Mouse (Mus musculus) midbrain, embryonic 11.5 days (tissue): Measurements from ENCODE around the gene Ppp1r16b. TPM values are rescaled to one million over a fixed set of nuclear protein-coding genes. Genes with fewer than 3 reads are reported as not detected.
A peak's percentile ranks its signal among the peaks of the same experiment; 100 is the strongest.

Source experiments
- ATAC-seq: fragments of 200-750 bp; cut with Nextera tagmentation; 2 replicates; pipeline ENCODE4 v1.8.0; 2017; ENCODE audit warnings: moderate TSS enrichment, moderate library complexity; ENCODE audit not compliant: low FRiP score
- DNase-seq: peaks from one replicate; pipeline ENCODE4 v3.0.0; 2015; ENCODE audit warnings: low spot score; ENCODE audit errors: missing footprints
- H3K27ac ChIP-seq: fragments of 300-500 bp; sonication (generic); 2 replicates; pipeline ENCODE4 v1.5.1; 2014; ENCODE audit warnings: low read depth, low read length
- H3K27me3 ChIP-seq: fragments of 300-500 bp; sonication (generic); 2 replicates; pipeline ENCODE4 v1.6.1; 2014; ENCODE audit warnings: mild to moderate bottlenecking, low read length, moderate library complexity, mixed read lengths; ENCODE audit not compliant: control insufficient read depth, insufficient read depth
- H3K36me3 ChIP-seq: fragments of 300-500 bp; sonication (generic); 2 replicates; pipeline ENCODE4 v1.6.1; 2014; ENCODE audit warnings: mild to moderate bottlenecking, low read length, moderate library complexity, mixed read lengths; ENCODE audit not compliant: control insufficient read depth, insufficient read depth
- H3K4me1 ChIP-seq: fragments of 300-500 bp; sonication (generic); 2 replicates; pipeline ENCODE4 v1.6.1; 2014; ENCODE audit warnings: low read length; ENCODE audit not compliant: control insufficient read depth, insufficient read depth
- H3K4me2 ChIP-seq: fragments of 300-500 bp; sonication (generic); 2 replicates; pipeline ENCODE4 v1.6.1; 2014; ENCODE audit warnings: mild to moderate bottlenecking, moderate library complexity
- H3K4me3 ChIP-seq: fragments of 300-500 bp; sonication (generic); 2 replicates; pipeline ENCODE4 v1.5.1; 2014; ENCODE audit warnings: low read depth, low read length
- H3K9ac ChIP-seq: fragments of 300-500 bp; sonication (generic); 2 replicates; pipeline ENCODE4 v1.6.1; 2014; ENCODE audit warnings: low read length
- H3K9me3 ChIP-seq: fragments of 300-500 bp; sonication (generic); 2 replicates; pipeline ENCODE4 v1.6.1; 2016; ENCODE audit warnings: low read length; ENCODE audit not compliant: control insufficient read depth
- WGBS: fragments of 180-500 bp; shearing (Covaris S2); extraction: QIAGEN DNeasy Blood & Tissue Kit; methylation state at CpG from one replicate; pipeline ENCODE4 v1.1.7; 2014; 5-methylcytosine and 5-hydroxymethylcytosine counted together
- polyA plus RNA-seq: library from polyadenylated mRNA; unstranded; fragments of >200 nt; fragmentation: Nextera tagmentation; extraction: Ambion mirVana; gene quantifications from 2 replicates; pipeline ENCODE4 v1.2.1, GENCODE M21; 2014

Ppp1r16b gene
- polyA plus RNA-seq, 1 experiment from 2014 or later = 3.2 TPM

DNA sequence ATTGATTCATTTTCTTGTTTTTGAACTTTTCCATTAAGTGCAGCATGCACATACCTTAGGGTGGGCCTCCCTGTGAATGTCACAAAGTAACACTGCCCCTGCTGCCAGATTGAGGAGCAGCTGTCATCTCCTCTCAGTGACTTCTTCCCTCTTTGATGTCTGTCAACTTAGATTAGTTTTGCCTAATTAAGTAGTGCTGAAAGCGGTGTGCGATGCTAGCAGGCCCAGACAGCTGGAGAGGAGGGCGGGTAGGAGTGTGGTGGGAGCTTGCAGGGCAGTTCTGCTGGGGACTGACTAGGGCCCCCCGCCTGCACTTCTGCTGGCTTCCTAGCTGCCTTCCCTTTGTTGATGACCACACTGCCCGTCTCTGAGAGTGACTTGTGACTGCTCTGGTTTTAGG lies 33.3 kb upstream of the Ppp1r16b start:
- H3K27me3 ChIP-seq = no peaks in the 10 kb centered on the region
- DNase-seq = no peak
- no peak overlapping the region for H3K9ac ChIP-seq
- no peak overlapping the region for H3K27ac ChIP-seq
- H3K4me2 ChIP-seq = no peak overlapping the region
- H3K36me3 ChIP-seq = peaks cover 36% of the 10 kb centered on the region
- no peak for ATAC-seq
- no peak overlapping the region for H3K4me3 ChIP-seq
- no peaks in the 10 kb centered on the region for H3K4me1 ChIP-seq
- H3K9me3 ChIP-seq = no peaks in the 10 kb centered on the region
- 82% methylated on average over 5 of the region's 5 CpGs for WGBS

DNA sequence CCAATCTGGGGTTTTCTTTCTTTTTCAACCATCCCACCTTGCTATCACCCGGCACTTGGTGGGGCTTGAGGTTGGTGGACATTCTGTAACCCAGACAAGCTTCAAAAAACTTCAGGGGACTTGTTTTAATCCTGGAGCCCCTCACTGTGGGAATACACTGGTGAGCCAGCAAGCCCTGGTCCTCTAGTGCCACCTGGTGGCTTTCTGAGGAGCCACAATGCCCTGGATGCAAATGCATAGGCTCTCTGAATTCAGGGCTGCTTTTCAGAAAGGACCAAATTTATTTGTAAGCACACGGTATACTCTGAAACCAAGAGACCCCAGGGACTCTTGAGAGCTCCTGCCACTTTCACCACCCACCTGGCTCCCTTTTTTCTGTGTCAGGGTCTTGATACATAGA lies 23.3 kb upstream of the Ppp1r16b start:
- WGBS = 19% methylated on average over 2 of the region's 2 CpGs

DNA sequence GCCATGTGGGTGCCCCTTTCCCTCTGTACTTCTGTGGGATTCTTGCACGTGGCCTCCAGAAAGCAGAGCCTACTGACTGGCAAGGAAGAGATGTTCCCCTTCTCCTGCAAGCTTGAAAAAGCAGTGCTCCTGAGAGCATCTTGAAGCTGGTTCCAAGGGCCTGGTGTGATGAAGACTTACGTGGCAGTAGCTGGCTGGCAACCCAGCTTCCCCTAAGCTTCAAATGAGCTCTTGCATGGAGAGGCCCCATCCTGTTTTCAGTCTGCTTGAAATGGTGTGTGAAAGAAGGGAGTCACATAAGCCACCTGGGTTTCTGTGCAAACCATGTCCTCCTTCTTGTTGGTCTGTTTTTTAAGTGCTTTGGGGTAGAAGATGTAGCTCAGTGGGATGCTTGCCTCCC lies 22.6 kb upstream of the Ppp1r16b start:
- Histone ChIP-seq H3K36me3 (peaks cover 6% of the 10 kb centered on the region; the same call in 1 of the 2 replicates), H3K27me3 (no peaks in the 10 kb centered on the region), H3K4me1 (no peaks in the 10 kb centered on the region), H3K9ac (no peak overlapping the region), H3K4me3 (no peak overlapping the region), H3K4me2 (no peak overlapping the region), H3K9me3 (no peaks in the 10 kb centered on the region), H3K27ac (no peak overlapping the region)
- WGBS = 91% methylated on average over 2 of the region's 2 CpGs
- DNase-seq (no peak), ATAC-seq (no peak)

More for the DNA sequence above, 23.3 kb upstream of the Ppp1r16b start:
- peaks cover 7% of the 10 kb centered on the region; the same call in 1 of the 2 replicates for H3K36me3 ChIP-seq
- no peaks in the 10 kb centered on the region for H3K9me3 ChIP-seq
- no peaks in the 10 kb centered on the region for H3K4me1 ChIP-seq
- DNase-seq (peak; percentile 93), ATAC-seq (no peak)
- H3K27ac ChIP-seq = no peak overlapping the region
- no peak overlapping the region for H3K9ac ChIP-seq
- H3K4me2 ChIP-seq = no peak overlapping the region
- H3K4me3 ChIP-seq = no peak overlapping the region
- H3K27me3 ChIP-seq = no peaks in the 10 kb centered on the region

DNA sequence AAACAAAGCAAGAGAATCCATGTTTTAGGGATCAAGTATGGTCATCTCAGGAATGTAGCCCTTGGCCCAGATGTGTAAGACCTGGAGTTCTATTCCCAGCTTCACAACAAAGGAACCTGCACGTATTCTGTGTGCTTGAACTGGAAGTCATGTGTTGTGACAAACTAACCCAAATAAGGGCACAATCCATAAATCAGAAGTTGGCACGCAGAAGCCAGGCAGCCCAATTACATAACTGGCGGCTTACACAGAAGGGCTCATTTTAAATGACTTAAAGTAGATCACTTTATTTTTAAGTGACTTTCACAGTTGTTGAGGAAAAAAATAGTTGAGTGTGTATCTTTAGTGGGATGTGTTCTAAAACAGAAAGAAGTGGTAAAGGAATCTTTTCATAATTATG lies 21.4 kb upstream of the Ppp1r16b start:
- H3K27ac ChIP-seq = no peak overlapping the region
- no peaks in the 10 kb centered on the region for H3K4me1 ChIP-seq
- 88% methylated on average over 3 of the region's 3 CpGs for WGBS
- H3K4me2 ChIP-seq = no peak overlapping the region
- no peaks in the 10 kb centered on the region for H3K27me3 ChIP-seq
- no peak for ATAC-seq
- no peak for DNase-seq
- H3K36me3 ChIP-seq = no peaks in the 10 kb centered on the region
- no peak overlapping the region for H3K4me3 ChIP-seq
- H3K9me3 ChIP-seq = no peaks in the 10 kb centered on the region
- H3K9ac ChIP-seq = no peak overlapping the region

DNA sequence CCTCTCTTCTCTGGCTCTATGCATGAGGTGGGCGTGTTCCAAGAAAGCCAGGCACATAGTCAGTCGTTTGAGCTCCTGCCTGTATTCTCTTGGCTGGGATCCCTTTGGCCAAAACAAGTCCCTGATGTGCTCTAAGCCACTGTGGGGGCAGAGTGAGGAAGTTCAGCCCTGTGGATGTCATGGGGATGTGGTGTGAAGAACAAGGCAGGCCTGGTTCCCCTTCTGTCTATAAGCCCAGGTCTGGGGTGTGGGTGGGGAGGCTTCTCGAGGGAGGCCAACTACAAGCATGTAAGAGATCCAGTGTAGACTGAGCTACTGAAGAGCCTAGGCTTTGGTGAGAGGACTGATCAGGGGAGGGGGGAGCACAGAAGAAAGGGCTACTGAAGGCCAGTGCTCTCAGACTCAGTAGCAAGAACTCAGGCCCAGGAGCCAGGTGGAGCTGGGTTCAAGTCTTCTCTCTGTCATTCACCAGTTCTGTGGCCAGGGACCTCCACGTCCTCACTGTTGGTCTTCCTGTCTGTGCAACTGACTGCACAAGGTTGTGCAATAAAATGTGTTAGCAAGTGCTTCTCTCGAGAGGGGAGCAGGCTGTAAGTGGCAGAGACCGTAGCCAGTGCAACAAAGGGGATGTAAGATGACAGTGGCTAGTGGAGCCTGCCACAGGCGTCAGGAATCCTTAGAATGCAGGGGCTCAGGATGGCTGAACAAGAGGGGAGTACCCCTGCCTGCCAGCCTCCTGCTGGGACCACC lies 13.9 kb upstream of the Ppp1r16b start:
- no peaks in the 10 kb centered on the region for H3K27me3 ChIP-seq
- DNase-seq (no peak), ATAC-seq (no peak)
- no peak overlapping the region for H3K4me2 ChIP-seq
- H3K4me3 ChIP-seq = no peak overlapping the region
- no peaks in the 10 kb centered on the region for H3K9me3 ChIP-seq
- 48% methylated on average over 7 of the region's 7 CpGs for WGBS
- H3K9ac ChIP-seq = no peak overlapping the region
- H3K36me3 ChIP-seq = no peaks in the 10 kb centered on the region
- no peaks in the 10 kb centered on the region for H3K4me1 ChIP-seq
- no peak overlapping the region for H3K27ac ChIP-seq

DNA sequence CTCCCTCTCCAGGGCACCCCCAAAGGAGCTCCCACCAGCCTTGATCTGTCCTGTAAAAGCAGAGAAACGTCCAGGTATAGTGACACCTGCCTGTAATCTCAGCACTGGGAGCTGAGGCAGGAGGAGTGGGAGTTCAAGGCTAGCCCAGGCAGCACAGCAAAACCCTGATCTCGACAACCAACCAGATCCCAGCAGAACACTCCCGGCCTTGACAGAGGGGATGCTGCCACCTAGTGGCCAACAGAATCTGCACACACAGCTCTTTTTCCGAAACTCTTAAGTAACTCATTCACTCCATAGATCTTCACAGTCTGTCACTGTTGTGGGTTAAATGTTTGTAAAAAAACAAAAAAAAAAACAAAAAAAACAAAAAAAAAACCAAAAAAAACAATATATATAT lies 12.2 kb upstream of the Ppp1r16b start:
- 7% methylated on average over 4 of the region's 4 CpGs for WGBS
- no peak overlapping the region for H3K27ac ChIP-seq
- no peaks in the 10 kb centered on the region for H3K27me3 ChIP-seq
- DNase-seq (peak; percentile 96), ATAC-seq (peak; percentile 63; the same call in 1 of the 2 replicates)
- H3K36me3 ChIP-seq = no peaks in the 10 kb centered on the region
- H3K9me3 ChIP-seq = no peaks in the 10 kb centered on the region
- H3K4me1 ChIP-seq = no peaks in the 10 kb centered on the region
- H3K4me3 ChIP-seq = no peak overlapping the region
- H3K4me2 ChIP-seq = no peak overlapping the region
- H3K9ac ChIP-seq = no peak overlapping the region

DNA sequence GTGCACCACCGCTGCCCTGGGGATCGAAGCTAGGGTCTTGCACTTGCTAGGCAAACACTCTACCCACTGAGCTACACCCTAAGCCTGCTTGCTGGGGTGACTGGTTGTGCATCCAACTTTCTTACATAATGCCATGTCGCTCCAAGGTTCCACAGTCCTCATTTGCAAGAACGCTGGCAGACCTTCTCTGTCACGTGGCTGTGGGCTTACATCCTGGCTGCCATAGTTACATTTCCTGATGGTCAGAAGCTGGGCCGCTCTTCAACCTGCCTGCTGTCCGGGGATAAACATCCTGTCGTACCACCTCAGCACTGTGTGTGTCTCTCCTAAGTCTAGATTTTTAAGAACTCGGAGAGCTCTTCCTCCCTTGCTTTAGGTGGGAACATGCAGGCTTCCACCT lies 10.5 kb upstream of the Ppp1r16b start:
- 83% methylated on average over 9 of the region's 9 CpGs for WGBS
- H3K27ac ChIP-seq = no peak overlapping the region
- DNase-seq (no peak), ATAC-seq (no peak)
- no peaks in the 10 kb centered on the region for H3K27me3 ChIP-seq
- no peaks in the 10 kb centered on the region for H3K4me1 ChIP-seq
- H3K4me3 ChIP-seq = no peak overlapping the region
- H3K4me2 ChIP-seq = no peak overlapping the region
- no peaks in the 10 kb centered on the region for H3K9me3 ChIP-seq
- no peak overlapping the region for H3K9ac ChIP-seq
- no peaks in the 10 kb centered on the region for H3K36me3 ChIP-seq

DNA sequence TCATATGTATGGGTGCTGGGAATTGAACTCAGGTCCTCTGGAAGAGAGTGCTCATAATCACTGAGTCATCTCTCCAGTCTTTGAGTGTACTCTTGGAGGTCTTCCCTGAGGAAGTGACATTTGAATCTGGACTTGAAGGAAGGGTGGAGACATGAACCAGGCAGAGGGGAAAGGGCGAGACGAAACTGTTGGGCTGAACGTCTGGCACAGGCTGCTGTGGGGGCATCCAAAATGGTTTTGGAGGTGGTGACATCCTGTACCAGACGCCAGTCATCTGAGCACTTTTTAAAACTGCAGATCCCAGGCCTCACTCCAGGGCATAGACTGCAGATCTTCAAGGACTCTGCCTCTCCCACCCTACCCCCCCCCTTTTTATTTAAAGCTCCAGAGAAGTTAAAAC lies 9.4 kb upstream of the Ppp1r16b start:
- whole genome bisulfite sequencing = 84% methylated on average over 4 of the region's 4 CpGs
- no peaks in the 10 kb centered on the region for H3K36me3 ChIP-seq

DNA sequence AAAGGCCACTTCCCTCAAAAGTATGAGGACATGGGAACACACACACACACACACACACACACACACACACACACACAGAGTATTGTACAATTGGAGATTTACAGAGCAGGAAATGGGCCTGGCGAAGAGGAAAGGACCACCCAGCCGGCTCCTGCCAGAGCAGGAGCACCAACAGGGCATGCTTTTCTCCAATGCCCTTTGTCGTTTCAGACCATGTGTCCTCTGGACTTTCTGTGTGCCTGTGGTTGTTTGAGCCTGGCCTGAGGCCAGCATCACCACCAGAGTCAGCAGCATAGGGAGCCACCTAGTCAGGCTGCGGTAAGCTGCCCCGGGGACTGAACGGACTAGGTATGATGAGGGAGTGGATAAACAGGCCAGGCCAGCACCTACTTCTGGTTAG lies 6.4 kb upstream of the Ppp1r16b start:
- H3K27me3 ChIP-seq = no peaks in the 10 kb centered on the region
- no peaks in the 10 kb centered on the region for H3K9me3 ChIP-seq
- no peak for ATAC-seq
- H3K4me1 ChIP-seq = no peaks in the 10 kb centered on the region
- no peak overlapping the region for H3K9ac ChIP-seq
- H3K4me3 ChIP-seq = no peak overlapping the region
- H3K4me2 ChIP-seq = no peak overlapping the region
- DNase-seq = no peak
- H3K27ac ChIP-seq = no peak overlapping the region
- no peaks in the 10 kb centered on the region for H3K36me3 ChIP-seq
- 69% methylated on average over 6 of the region's 6 CpGs for WGBS

More for the DNA sequence above, 9.4 kb upstream of the Ppp1r16b start:
- no peak overlapping the region for H3K9ac ChIP-seq
- no peaks in the 10 kb centered on the region for H3K4me1 ChIP-seq
- H3K27ac ChIP-seq = no peak overlapping the region
- no peak overlapping the region for H3K4me2 ChIP-seq
- DNase-seq = no peak
- H3K9me3 ChIP-seq = no peaks in the 10 kb centered on the region
- no peak for ATAC-seq
- no peaks in the 10 kb centered on the region for H3K27me3 ChIP-seq
- H3K4me3 ChIP-seq = no peak overlapping the region
